Mouse (Mus musculus) myocyte (in vitro differentiated cells): ENCODE results near the gene Wdr17. TPM values are rescaled to one million over a fixed set of nuclear protein-coding genes. Genes with fewer than 3 reads are reported as not detected.

ENCODE experiments used
- H3K27me3 ChIP-seq: one replicate; pipeline ENCODE4 v1.6.1; 2011; ENCODE audit not compliant: control insufficient read depth, insufficient read depth, insufficient read length
- H3K36me3 ChIP-seq: one replicate; pipeline ENCODE4 v1.6.1; 2011; ENCODE audit not compliant: control insufficient read depth, insufficient read depth
- H3K4me2 ChIP-seq: one replicate; pipeline ENCODE4 v1.6.1; 2011; ENCODE audit warnings: low read depth, control low read depth
- H3K4me3 ChIP-seq: one replicate; pipeline ENCODE4 v1.5.1; 2011; ENCODE audit warnings: mild to moderate bottlenecking, control low read depth, moderate library complexity
- H3K79me2 ChIP-seq: one replicate; pipeline ENCODE4 v1.6.1; 2011; ENCODE audit not compliant: control insufficient read depth, insufficient read depth
- H3ac ChIP-seq: one replicate; pipeline ENCODE4 v1.6.1; 2011; ENCODE audit not compliant: control insufficient read depth, insufficient read length
- CEBPB ChIP-seq: IDR thresholded peaks from 2 replicates; pipeline ENCODE4 v1.6.1; 2011; ENCODE audit warnings: mild to moderate bottlenecking, moderate library complexity; ENCODE audit not compliant: poor library complexity, insufficient read depth, severe bottlenecking
- E2F4 ChIP-seq: IDR thresholded peaks from one replicate; pipeline ENCODE4 v1.6.1; 2011; ENCODE audit warnings: mild to moderate bottlenecking, control low read depth, moderate library complexity; ENCODE audit not compliant: insufficient read depth
- MAX ChIP-seq: IDR thresholded peaks from one replicate; pipeline ENCODE4 v1.6.1; 2011; ENCODE audit warnings: low read depth, mild to moderate bottlenecking, control low read depth
- MYOD1 ChIP-seq, 3 experiments: IDR thresholded peaks; one replicate each; pipeline ENCODE4 v1.6.1; 2011; ENCODE audit warnings: control low read depth in 2 of 3, low read depth in 2 of 3, mild to moderate bottlenecking in 2 of 3, moderate library complexity in 1 of 3; ENCODE audit not compliant: insufficient read length in 2 of 3, control insufficient read depth in 1 of 3
- MYOG ChIP-seq, 3 experiments: IDR thresholded peaks; one replicate each; pipeline ENCODE4 v1.6.1; 2011; ENCODE audit warnings: control low read depth in 2 of 3, low read depth in 2 of 3, mild to moderate bottlenecking in 2 of 3; ENCODE audit not compliant: insufficient read length in 2 of 3, control insufficient read depth in 1 of 3, insufficient read depth in 1 of 3
- POLR2A ChIP-seq: IDR thresholded peaks from one replicate; pipeline ENCODE4 v1.6.1; 2011; ENCODE audit warnings: low read depth, mild to moderate bottlenecking, control low read depth, moderate library complexity; ENCODE audit not compliant: insufficient read length
- POLR2AphosphoS2 ChIP-seq: IDR thresholded peaks from one replicate; pipeline ENCODE4 v1.6.1; 2011; ENCODE audit warnings: low read depth, control low read depth; ENCODE audit not compliant: insufficient read length
- REST ChIP-seq: IDR thresholded peaks from one replicate; pipeline ENCODE4 v1.6.1; 2011; ENCODE audit warnings: mild to moderate bottlenecking, control low read depth, moderate library complexity; ENCODE audit not compliant: insufficient read depth, insufficient read length
- SRF ChIP-seq: IDR thresholded peaks from one replicate; pipeline ENCODE4 v1.6.1; 2011; ENCODE audit warnings: low read depth; ENCODE audit not compliant: control insufficient read depth, insufficient read length
- TCF12 ChIP-seq: IDR thresholded peaks from one replicate; pipeline ENCODE4 v1.6.1; 2011; ENCODE audit warnings: mild to moderate bottlenecking, control low read depth; ENCODE audit not compliant: poor library complexity, insufficient read depth, severe bottlenecking
- TCF3 ChIP-seq: IDR thresholded peaks from one replicate; pipeline ENCODE4 v1.6.1; 2011; ENCODE audit warnings: low read depth, control low read depth; ENCODE audit not compliant: insufficient read length
- USF1 ChIP-seq: IDR thresholded peaks from one replicate; pipeline ENCODE4 v1.6.1; 2011; ENCODE audit warnings: low read depth, mild to moderate bottlenecking, control low read depth, moderate library complexity
- polyA plus RNA-seq: library from polyadenylated mRNA; unstranded; fragments of >200 nt; fragmentation: generic; extraction: Trizol; gene quantifications from one replicate; pipeline ENCODE4 v1.2.1, GENCODE M21; 2012; ENCODE audit warnings: missing spikeins

Gene Wdr17
- polyA plus RNA-seq: not detected

DNA sequence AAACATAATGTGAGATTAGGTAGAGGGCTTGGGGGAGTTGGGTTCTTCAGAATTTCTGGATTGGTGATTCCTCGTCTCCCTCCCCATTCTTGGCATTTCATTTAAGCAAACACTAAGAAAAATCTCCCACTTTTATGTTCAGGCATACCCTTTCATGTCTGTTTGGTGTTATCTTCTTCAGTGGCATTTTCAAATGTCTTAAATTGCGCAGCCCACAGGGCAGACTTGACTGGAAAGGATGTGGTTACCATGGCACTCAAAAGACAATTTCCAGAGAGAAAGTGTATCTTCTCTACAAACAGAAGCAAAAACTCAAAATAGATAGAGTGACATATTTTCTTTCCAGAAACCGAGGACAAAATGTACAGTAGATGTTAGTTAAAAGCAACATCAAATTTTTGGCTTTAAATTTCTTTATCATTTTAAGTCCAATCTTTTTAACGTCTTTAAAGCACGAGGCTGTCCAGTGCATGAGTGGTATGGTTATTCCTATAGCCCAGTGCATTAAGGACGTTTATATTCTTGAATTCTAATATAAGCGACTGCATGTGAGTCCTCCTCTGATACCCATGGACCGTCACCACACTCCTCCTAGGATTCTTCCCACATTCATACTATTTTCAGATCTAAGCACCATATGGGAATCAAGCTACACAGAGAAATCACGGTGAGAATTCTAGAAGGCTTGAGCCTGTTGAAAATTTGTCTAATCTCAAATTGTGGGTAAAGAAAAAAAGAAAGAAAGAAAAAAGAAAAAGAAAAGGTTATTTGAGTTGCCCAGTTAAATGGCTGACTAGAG lies at the start of gene Wdr17:
TSS of gene Wdr17 (minus strand) at position 198 of the 799 bp plus-strand sequence.
- TF ChIP-seq E2F4 (no peak), POLR2A (no peak), MAX (no peak), TCF12 (no peak), SRF (no peak), USF1 (no peak), MYOD1 (IDR thresholded peaks at IDR 0.05; ENCODE audit: control insufficient read depth in 1 of 3, insufficient read length in 2 of 3, low read depth in 2 of 3) (no peak), CEBPB (no peak), MYOG (IDR thresholded peaks at IDR 0.05; ENCODE audit: control insufficient read depth in 1 of 3, insufficient read depth in 1 of 3, insufficient read length in 2 of 3, low read depth in 2 of 3) (no peak), TCF3 (no peak), POLR2AphosphoS2 (no peak), REST (no peak)
- Histone ChIP-seq H3K27me3 (no peaks in the 10 kb centered on the region), H3ac (no peak within 1 kb of the TSS), H3K4me2 (no peak within 1 kb of the TSS), H3K36me3 (no peaks in the 10 kb centered on the region), H3K4me3 (no peak within 1 kb of the TSS), H3K79me2 (no peaks in the 10 kb centered on the region)

DNA sequence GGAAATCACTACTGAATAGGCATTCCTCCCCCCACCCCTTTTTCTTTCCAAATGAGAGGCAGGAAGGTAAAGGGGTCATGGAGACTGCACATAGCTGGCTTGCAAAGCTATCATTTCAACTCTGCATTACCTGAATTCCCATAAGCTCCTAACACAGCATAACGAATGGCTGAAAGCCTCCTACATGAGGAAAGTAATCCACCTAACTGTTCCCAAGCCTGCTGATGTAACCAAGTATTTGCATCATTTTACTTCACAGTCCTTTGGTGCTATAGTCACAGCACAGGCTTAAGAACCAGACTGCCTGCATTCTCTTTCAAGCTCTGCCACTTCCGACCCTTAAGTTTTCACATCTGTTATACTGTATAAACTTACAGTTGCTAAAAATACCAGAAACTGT lies 45.3 kb upstream of the Wdr17 start:
- H3K27me3 ChIP-seq: no peaks in the 10 kb centered on the region
- H3ac ChIP-seq: no peak overlapping the region
- H3K4me2 ChIP-seq: no peak overlapping the region
- no peaks in the 10 kb centered on the region for H3K79me2 ChIP-seq
- no peak overlapping the region for H3K4me3 ChIP-seq
- no peaks in the 10 kb centered on the region for H3K36me3 ChIP-seq
- TF ChIP-seq CEBPB: no peak
- no peak for TF ChIP-seq MYOG (IDR thresholded peaks at IDR 0.05; ENCODE audit: control insufficient read depth in 1 of 3, insufficient read depth in 1 of 3, insufficient read length in 2 of 3, low read depth in 2 of 3)
- TF ChIP-seq TCF12: no peak
- TF ChIP-seq MYOD1 (IDR thresholded peaks at IDR 0.05; ENCODE audit: control insufficient read depth in 1 of 3, insufficient read length in 2 of 3, low read depth in 2 of 3): no peak
- TF ChIP-seq POLR2AphosphoS2: no peak

DNA sequence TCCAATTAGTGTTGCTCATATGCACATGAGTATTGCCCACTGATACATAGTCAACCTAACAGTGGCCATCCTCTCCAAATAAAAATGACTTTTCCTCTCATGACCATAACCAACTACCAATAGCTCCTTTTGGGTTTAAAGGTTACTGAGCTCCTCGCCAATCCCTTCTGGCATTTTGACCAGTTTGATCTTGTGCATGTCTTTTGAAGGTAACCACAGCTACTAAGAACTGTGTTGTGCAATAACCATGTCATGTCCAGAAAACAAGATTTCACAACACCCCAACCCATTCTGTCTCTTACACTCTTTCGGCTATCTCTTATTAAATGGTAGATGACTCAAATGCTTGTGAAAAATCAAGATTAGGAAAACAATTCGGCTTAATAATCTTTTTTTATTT lies 38.0 kb upstream of the Wdr17 start:
- Histone ChIP-seq H3ac (no peak overlapping the region), H3K79me2 (no peaks in the 10 kb centered on the region), H3K27me3 (no peaks in the 10 kb centered on the region), H3K4me2 (no peak overlapping the region), H3K4me3 (no peak overlapping the region), H3K36me3 (no peaks in the 10 kb centered on the region)
- TF ChIP-seq POLR2AphosphoS2 (no peak), TCF3 (no peak), POLR2A (no peak), TCF12 (no peak), CEBPB (no peak), E2F4 (no peak), MAX (no peak), USF1 (no peak), REST (no peak), MYOG (IDR thresholded peaks at IDR 0.05; ENCODE audit: control insufficient read depth in 1 of 3, insufficient read depth in 1 of 3, insufficient read length in 2 of 3, low read depth in 2 of 3) (no peak), MYOD1 (IDR thresholded peaks at IDR 0.05; ENCODE audit: control insufficient read depth in 1 of 3, insufficient read length in 2 of 3, low read depth in 2 of 3) (no peak), SRF (no peak)

DNA sequence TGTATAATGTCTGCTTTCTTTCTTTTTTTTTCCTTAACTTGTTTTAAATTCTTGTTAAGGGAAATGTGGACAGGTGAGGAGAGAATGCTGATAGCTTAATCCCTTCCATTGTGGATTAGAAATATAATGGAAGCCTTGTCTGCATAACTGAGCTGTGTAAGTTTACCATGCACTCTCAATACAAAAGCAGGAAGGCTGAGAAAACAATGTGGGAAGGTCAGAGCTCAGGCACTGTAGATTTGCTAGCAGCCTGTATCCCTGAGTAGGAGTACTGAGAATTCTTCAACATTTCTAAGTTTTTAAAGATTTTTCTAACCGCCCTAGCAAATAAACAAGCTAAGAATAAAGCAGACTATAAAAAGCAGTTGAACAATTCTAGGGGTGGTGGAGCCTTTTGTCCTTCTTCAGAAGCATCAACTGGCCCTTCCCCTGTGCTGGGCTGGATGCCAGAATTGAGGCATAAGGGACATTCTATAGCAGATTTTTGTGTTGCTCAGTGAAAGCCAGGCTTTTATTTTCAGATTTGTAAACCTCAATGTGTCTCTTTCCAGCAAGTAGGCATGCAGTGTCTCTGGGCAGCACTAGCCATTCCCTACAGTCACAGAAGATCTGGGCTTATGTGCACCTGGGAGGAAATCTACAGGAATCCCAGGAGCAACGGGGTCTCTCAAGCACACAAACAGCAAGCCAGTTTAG lies 35.3 kb upstream of the Wdr17 start:
- Histone ChIP-seq H3ac (no peak overlapping the region), H3K79me2 (no peaks in the 10 kb centered on the region), H3K4me3 (no peak overlapping the region), H3K4me2 (no peak overlapping the region), H3K36me3 (no peaks in the 10 kb centered on the region), H3K27me3 (no peaks in the 10 kb centered on the region)
- TF ChIP-seq MYOG (IDR thresholded peaks at IDR 0.05; ENCODE audit: control insufficient read depth in 1 of 3, insufficient read depth in 1 of 3, insufficient read length in 2 of 3, low read depth in 2 of 3) (no peak), MAX (no peak)

DNA sequence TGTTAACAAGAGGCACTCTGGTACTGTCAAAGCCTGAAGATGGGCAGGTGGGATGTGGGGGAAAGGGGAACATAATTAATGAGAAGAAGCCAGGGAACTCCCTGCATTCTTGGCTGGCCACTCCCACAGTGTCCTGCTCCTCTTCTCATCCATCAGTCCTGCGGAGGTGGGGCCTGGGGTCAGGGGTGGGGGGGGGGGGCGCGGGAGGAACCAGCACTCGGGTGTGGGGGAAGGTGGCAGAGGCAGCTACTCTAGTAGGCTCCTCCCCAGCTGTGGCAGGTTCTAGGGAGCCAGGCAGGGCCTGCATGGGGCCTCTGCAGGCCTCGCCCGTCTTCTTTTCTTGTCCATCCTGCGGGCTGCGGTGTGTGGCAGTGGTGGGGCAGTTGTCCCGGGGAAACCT lies 30.7 kb upstream of the Wdr17 start:
- Histone ChIP-seq H3K27me3 (no peaks in the 10 kb centered on the region), H3ac (no peak overlapping the region), H3K36me3 (no peaks in the 10 kb centered on the region), H3K79me2 (no peaks in the 10 kb centered on the region), H3K4me3 (no peak overlapping the region), H3K4me2 (no peak overlapping the region)
- TF ChIP-seq MYOD1 (IDR thresholded peaks at IDR 0.05; ENCODE audit: control insufficient read depth in 1 of 3, insufficient read length in 2 of 3, low read depth in 2 of 3): no peak
- TF ChIP-seq REST: no peak
- no peak for TF ChIP-seq MAX
- no peak for TF ChIP-seq SRF
- TF ChIP-seq TCF3: no peak
- no peak for TF ChIP-seq POLR2AphosphoS2
- TF ChIP-seq POLR2A: no peak
- TF ChIP-seq E2F4: no peak
- TF ChIP-seq TCF12: no peak
- no peak for TF ChIP-seq MYOG (IDR thresholded peaks at IDR 0.05; ENCODE audit: control insufficient read depth in 1 of 3, insufficient read depth in 1 of 3, insufficient read length in 2 of 3, low read depth in 2 of 3)
- TF ChIP-seq CEBPB: no peak
- TF ChIP-seq USF1: no peak
